Mouse (Mus musculus) urinary bladder, postnatal 36 days (tissue): ENCODE data around the gene Men1.
"Not testable (repeated sequence)": the region's sequence is repeated elsewhere in the genome, so short reads cannot be mapped to it uniquely, and the experiment has no call there.

ENCODE experiments used
- DNase-seq, 2 experiments: peaks; one replicate each; pipeline ENCODE4 v3.0.0; 2022; ENCODE audit warnings: low spot score in 2 of 2, mixed read lengths in 1 of 2

Gene Men1

DNA sequence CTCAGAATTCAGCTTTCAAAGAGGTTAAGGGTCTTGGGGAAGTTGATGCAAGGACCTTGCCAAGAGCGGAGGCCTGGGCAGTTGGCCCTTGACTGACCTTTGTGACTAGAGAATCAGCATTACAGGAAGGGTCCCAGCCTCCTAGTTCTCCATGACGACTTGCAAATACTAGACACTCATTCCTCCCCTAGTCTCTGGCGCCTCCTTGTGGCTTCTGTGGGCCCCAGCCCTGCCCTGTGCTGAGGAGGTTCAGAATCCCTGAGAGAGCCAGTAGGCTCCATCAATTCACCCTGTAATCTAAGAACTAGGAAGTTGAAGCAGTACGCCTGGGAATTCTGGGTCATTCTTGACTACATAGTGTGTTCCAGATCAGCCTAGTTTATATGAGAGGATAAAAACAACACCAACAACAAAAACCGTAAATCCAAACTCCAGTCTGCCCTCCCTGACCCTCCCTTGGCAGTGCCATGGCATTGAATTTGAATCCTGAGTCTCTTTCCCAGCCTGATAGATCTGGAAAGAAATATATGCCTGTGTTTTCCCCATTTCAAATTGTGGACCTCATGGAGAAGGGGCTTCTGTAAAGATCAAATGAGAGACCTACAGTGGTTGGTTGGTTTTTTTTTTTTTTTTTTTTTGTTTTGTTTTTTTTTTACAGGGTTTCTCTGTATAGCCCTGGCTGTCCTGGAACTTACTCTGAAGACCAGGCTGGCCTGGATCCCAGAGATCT is 29.8 kb upstream of the Men1 start:
- DNase-seq, result peak; percentile 78 to 91

DNA sequence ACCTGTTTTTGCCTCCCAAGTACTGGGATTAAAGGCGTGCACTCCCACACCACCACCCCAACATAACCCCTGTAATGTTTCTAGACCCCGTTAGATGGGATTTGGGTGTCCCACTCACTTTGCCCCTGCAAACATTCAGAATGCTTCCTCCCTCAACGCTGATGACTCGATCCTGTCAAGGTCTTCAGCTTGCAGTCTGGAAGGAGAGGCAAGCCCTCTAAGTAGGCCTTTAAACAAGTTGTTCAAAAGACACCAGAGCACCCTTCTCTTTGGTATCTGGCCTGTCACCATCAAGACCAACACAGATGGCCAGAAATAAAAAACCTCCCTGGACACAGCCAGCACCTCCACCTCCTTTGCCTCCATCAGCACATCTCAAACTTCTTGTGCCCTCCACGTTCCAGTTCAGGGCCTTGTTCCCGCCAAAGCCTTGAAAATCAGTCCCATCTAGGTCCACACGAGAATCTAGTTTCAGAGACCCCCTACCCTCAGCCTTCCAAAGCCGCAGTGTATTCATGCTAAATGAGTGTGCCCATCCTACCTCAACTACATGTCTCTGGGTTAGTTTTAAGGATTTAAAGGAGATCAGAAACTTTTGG is 29.2 kb upstream of the Men1 start:
- no peak for DNase-seq

DNA sequence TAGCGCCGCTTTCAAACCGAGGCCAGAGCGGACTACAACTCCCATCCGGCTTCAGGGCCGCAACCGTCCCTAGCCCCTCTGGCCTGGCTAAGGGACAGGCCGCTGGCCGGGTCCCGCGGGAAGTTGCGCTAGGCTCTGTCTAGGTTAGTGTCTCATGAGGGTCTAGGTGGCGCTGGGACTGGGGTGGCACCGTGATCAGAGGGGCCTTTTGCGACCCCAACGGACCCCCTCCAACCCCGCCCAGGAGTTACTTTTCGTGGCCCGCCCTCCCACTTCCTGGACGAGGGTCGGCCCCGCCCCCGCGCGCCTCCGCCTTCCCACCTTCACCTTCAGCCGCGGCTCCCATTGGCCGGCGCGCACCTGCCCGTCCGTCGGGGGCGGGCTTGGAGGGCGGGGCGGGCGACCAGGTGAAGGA is 28.6 kb upstream of the Men1 start, which contains the start of gene Cdc42bpg:
Cdc42bpg (plus strand) TSS at position 320 of the 415 bp plus-strand sequence.
- DNase-seq, result peak; percentile 91

DNA sequence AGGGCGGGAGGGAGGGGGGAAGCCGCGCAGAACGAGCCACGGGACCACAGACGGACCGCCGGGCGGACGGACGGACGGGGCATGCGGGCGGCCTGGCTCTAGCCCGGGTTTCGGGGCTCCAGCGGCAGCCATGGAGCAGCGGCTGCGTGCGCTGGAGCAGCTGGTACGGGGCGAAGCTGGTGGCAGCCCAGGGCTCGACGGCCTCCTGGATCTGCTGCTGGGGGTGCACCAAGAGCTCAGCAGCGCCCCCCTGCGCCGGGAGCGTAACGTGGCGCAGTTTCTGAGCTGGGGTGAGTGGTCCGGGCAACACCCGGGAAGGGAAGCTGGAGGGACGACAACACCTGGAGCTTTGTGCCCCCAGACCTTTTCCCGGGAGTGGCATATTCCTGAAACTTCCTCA is 28.2 kb upstream of the Men1 start:
- DNase-seq, result peak; percentile 79

DNA sequence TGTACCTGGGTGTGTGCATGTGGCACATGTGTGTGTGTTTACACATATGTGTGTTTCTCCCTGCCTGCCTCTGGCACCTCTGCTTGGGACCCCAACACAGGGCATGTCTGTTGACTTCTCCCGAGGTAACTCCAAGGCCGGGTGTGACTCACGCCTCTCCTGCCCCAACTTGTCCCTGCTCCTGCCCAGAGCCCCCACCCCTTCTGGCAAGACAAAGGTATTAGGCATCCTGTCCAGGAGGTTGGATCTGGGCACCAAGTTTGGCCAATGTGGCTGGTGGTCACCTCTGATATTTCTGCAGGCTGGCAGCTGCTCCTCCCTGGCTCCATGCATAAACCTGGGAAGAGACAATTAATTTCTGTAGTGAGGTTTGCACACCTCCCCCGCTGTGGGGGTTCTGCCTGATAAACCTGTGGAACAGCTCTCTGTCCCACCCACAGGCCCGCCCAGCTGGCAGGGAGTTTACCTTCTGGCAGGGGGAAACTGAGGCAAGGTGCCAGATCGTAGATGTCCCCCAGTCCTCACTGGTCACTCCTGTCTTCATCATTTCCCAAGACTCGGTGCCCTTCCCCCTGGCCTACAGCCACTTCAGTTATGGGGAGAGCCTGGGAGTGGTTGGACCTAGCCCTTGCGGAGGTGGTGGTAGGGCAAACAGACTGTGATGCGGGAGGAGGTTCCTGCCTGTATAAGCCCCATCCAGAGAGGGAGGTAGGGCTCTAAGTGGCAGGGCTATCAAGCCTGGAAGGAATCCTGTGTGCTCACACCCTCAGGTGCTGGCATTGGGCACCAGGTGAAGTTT is 26.8 kb upstream of the Men1 start:
- DNase-seq, result peak; percentile 71 to 78

DNA sequence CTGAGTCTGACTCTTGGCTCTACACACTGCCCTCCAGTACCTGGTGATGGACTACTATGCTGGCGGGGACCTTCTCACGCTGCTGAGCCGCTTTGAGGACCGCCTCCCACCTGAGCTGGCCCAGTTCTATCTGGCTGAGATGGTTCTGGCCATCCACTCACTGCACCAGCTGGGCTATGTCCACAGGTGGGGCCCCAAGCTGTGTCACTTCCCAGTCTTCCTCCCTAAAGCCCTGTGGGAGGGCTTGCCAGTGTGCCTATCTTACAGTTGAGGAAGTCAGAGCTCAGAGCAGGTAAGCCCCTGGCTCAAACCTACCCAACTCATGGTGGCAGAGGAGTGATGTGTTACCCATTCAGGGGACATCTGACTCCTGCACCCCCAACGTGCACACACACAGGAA is 24.6 kb upstream of the Men1 start:
- no peak for DNase-seq

DNA sequence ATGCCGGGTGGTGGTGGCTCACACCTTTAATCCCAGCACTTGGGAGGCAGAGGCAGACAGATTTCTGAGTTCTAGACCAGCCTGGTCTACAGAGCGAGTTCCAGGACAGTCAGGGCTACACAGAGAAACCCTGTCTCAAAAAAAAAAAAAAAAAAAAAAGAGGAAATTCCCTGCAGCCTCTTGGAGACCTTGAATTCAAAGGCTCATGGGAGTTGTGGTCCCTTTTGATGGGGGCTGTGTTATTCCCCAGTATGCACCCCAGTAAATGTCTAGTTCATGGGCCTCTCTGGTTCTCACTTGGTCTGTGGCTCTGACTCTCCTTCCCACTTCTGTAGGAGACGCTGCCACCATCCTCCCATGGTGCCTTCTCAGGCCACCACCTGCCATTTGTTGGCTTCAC is 23.0 kb upstream of the Men1 start:
- DNase-seq, result not testable (repeated sequence)

DNA sequence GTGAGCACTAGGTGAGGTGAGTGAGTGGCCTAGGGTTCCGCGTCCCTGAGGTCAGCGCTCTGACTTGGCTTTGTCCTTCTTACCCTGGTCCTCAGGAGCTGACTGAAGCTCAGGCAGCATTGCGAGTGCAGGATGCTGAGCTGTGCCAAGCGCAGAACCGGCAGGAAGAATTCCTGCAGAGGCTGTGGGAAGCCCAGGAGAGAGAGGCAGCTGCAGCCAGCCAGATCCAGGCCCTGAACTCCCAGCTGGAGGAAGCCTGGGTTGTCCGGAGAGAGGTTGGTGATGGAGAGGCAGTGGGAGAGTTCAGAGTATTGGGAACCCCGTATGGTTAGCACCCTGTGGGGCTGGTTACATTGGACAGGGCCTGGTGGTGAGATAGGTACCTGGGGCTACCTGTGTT is 21.0 kb upstream of the Men1 start:
- no peak for DNase-seq

DNA sequence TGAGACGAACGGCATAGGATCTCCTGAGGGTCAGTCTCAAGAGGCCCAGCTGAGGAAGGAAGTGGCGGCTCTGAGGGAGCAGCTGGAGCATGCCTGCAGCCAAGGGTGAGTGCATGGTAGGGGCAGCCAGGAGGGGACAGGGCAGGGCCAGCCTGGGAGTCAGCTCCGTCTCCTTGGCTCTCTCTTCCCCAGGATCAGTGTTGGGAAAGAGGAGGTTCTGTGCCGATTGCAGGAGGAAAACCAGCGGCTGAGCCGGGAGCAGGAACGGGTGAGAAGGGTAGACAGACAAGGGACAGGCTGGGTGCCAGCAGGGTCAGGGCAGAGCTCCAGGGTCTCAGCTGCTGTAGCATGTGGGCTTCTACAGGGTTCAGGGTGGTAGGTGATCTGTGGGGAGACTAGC is 20.3 kb upstream of the Men1 start:
- DNase-seq, result no peak

DNA sequence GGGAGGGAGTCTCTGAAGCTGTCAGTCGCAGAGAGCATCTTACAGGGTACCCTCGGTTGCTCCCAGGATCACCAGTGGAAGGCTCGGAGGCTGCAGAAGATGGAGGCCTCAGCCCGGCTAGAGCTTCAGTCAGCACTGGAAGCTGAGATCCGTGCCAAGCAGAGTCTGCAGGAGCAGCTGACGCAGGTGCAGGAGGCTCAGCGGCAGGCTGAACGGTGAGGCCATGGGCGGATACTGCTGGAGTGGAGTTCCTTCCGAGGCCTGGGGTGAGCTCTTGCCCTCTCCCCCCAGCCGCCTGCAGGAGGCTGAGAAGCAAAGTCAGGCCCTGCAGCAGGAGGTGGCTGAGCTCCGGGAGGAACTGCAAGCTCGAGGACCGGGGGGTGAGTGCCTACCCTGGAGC is 19.2 kb upstream of the Men1 start:
- no peak for DNase-seq

DNA sequence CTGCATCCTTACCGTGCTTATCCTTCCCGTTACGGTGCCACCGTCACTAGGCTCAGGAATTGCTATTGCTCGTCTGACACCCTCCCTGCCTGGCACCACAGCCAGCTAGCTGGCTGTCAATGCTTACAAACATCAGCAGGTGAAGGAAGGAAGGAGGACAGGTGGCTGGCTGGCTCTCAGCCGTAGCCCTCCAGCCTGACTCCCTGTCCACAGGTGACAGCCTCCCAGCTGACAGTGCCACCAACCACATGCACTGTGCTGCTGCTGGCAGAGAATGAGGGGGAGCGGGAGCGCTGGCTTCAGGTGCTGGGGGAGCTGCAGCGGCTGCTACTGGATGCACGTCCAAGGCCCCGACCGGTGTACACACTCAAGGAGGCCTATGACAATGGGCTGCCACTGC is 16.6 kb upstream of the Men1 start:
- DNase-seq, result no peak

DNA sequence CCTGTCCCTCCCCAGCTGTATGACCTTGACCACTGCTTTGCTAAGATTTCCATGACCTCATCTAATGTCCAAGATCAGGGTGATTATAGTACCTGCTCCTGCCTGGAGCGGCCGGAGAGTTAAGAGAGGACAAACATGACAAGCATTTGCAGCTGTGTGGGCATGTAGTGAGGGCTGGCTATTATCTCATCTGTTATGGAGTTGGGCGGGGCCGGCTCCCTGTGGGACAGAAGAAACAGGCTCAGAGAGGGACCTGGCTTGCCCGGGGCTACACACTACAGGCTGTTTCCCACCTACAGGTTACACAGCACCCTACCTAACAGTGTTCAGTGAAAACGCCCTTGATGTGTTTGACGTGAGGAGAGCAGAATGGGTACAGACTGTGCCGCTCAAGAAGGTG is 13.4 kb upstream of the Men1 start:
- no peak for DNase-seq

DNA sequence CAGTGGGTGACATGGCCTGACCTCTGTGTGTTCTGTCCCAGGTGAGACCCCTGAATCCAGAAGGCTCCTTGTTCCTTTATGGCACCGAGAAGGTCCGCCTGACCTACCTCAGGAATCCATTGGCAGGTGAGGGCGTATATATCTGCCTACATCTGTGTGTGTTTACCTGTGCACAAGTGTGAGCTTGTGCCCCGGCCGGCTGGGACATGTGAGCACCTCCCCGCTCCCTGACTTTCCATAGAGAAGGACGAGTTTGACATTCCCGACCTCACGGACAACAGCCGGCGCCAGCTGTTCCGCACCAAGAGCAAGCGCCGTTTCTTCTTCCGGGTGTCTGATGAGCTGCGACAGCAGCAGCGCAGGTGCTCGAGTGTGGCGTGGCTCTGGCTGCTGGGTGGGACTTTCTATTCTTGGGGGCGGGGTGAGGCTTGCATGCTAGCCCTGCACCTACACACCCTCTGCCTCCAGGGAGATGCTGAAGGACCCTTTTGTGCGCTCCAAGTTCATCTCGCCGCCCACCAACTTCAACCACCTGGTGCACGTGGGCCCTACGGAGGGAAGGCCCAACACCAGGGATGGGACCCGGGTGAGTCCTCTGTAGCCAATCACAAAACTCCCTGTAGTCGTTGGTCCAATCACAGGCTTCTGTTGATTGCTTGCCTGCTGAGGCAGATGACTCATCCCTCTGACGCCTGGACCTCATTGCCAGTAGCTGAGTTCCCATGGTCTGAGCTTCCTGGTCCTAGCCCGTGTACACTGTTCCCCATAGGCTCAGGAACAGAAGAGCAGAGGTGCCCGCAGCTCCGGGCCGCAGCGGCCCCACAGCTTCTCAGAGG is 12.8 kb upstream of the Men1 start:
- DNase-seq, result peak; percentile 63 to 68

DNA sequence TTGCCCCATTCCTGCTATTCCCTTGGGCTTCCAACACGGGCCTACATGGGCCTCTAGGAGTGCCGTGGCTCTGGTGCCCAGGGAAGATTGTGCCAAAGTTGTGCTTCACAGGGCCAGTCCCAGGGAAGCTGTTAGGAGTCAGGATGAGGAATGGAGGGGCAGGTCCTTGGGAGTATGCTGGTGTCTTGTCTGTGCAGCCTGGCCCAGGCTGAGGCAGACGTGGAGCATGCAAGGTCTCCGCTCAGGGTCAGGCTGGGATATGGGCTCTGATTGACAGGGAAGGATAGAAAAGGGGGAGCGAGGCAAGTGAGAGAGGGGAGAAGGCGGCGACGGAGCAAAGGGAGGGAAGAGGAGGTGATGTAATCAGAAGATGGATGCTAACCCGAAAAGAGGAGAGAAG is 10.0 kb upstream of the Men1 start:
- DNase-seq, result no peak

DNA sequence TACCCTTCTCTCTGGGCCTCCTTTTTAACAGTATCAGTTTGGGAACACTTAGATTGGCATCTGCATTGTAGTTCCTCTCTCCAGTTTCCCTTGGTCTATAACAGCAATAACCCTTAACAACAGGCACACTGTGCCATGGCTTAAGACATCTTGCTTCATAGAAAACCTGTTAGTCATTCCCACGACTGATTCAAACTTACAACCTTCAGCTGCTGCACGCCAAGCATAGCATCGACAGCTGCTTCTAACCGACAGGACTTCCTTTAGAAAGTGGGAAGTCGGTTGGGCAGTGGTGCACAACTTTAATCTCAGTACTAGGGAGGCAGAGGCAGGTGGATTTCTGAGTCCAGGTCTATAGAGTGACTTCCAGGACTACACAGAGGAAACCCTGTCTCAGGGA is 3.6 kb upstream of the Men1 start:
- DNase-seq, result no peak

DNA sequence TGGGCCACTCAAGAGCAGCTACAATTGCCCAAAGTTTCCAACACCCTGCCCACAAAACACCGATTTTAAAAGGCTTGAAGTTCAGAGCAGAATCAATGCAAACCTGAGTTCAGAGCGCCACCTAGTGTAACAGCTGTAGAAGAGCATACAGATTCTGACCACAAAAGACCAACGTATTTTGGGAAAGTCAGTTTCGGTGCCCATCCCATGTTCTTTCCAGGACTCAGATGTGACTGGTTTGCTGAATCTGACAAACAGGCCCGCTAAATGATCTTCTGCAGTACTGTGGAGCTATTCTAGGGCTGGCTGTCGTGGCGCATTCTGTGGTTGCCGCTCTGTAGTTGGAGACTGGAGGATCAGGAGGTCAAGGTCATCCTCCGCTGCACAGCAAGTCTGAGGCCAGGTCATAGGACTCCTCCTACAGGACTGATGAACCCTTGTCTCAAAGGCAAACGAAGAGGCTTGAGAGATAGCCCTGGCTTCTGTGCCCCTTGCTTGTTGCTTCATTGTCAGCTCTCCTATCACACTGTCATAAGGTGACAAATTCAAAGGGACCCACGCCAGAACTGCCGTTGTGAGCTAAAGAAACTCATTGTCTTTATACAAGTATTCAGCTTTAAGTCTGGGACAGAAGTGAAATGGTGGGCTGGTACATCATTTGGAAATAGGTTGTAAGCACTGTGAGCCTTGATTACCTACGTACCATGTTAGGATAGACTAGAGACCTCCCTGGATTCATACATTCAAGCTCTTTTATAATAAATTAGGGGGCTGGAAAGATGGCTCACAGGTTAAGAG is 2.9 kb upstream of the Men1 start:
- DNase-seq, result peak; percentile 33 to 55

DNA sequence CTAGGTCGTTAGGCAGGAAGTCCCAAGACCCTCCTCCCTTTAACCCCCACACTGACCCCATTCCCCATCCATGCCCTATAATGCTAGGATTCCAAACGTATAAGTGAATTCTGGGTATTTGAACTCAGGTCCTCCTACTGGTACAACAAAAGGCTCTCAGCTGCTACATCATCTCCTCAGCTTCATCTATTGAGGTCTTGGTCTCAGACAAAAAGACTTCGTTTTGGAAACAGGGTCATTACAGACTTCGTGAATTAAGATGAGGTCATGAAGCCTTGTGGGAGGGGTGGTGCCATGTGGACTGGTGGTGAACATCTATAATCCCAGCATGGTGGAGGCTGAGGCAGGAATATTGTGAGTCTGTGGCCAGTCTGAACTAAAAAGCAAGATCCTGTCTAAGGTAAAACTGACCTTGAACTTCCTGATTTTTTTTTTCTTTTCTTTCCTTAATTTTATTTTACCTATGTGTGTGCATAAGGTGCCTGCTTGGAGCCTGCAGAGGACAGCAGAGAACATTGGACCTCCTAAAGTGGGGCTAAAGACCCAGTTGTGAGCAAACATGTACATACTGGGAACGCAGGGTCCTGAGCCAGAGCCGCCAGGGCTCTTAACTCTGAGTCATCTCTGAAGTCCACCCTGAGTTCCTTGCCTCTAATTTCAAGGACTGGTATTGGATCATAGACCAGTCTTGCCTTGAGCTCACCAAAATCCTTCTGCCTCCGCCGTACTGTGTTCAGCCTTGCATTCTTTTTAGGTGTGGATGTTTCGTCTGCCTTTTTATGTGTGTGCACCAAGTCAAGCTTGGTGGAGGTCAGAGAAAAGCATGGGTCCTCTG is 801 bp upstream of the Men1 start:
- DNase-seq, result no peak

DNA sequence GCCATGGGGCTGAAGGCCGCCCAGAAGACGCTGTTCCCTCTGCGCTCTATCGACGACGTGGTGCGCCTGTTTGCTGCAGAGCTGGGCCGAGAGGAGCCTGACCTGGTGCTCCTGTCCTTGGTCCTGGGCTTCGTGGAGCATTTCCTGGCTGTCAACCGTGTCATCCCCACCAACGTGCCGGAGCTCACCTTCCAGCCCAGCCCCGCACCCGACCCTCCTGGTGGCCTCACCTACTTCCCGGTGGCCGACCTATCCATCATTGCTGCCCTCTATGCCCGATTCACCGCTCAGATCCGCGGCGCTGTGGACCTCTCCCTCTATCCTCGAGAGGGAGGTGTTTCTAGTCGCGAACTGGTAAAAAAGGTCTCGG is 664 bp downstream of the Men1 start:
- DNase-seq, result no peak

DNA sequence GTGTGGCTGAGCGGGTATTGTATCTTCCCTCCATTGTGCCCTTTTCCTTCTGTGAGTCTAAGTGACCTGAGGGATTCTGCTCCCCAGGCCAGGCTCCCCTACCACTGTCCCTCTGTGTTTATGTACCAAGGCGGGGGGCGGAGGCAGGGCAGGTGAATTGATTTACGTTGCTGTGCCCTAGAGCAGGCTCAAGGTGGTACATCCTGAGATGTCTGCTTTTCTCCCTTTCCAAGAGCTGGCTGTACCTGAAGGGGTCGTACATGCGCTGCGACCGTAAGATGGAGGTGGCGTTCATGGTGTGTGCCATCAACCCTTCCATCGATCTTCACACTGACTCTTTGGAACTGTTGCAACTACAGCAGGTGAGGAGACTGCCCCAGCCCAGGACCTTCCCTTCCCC is 2.1 kb downstream of the Men1 start:
- no peak for DNase-seq

DNA sequence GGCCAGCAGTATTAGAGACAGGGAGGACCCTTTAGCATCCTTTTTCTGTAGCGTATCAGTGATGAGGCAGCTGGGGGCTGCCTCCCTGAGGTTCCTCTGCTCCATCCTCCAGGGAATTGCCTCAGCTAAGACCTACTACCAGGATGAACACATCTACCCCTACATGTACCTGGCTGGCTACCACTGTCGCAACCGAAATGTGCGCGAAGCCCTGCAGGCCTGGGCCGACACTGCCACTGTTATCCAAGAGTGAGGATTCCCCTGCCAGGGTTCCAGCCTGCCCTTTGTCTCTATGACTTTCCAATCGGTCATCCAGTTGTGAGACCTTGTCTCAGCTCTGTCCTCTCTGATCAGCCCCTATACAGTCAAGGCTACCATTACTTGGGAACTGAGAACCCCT is 3.4 kb downstream of the Men1 start:
- no peak for DNase-seq
